Mouse (Mus musculus) CD4-positive helper T cell, adult 2 months (primary cell): Measurements from ENCODE around the gene Vmn1r114.
"Not testable (repeated sequence)": the region's sequence is repeated elsewhere in the genome, so short reads cannot be mapped to it uniquely, and the experiment has no call there.

Source experiments
- DNase-seq: peaks from one replicate; pipeline ENCODE4 v3.0.0-alpha.2; 2012; ENCODE audit warnings: low read depth, missing footprints, low spot score

The Vmn1r114 gene

DNA sequence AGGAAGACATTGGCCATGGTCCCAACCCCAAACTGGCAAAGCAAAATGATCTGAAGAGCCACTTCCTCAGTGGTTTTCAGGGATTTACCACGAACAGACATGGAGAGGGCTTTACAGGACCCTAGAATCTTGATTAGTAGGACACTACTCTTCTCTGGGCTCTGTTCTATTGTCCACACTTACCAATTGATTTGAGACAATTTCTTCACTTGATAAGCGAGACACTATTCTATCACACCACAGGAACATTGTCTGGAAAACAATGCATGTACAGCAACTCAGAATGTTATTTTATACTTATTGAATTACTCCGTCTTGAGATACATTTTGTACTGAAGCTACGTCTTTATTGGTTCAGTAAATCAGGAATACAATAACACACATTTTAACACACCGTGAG is at the start of gene Vmn1r114:
Gene Vmn1r114, minus strand, starts transcription at position 101 of the 400 bp plus-strand sequence.
- not testable (repeated sequence) for DNase-seq

DNA sequence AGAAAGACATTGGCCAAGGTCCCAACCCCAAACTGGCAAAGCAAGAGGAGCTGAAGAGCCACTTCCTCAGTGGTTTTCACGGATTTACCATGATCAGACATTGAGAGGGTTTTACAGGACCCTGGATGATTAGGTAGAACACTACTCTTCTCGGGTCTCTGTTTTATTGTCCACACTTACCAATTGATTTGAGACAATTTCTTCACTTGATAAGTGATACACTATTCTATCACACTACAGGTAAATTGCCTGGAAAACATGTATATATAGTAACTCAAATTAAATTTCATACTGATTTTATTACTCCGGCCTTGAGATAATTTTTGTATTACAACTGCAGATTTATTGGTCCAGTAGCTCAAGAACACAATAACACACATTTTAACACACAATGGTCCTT is 32.9 kb upstream of the Vmn1r114 start, which contains the start of gene Vmn1r115:
Gene Vmn1r115, minus strand, starts transcription at position 101 of the 400 bp plus-strand sequence.
- not testable (repeated sequence) for DNase-seq

DNA sequence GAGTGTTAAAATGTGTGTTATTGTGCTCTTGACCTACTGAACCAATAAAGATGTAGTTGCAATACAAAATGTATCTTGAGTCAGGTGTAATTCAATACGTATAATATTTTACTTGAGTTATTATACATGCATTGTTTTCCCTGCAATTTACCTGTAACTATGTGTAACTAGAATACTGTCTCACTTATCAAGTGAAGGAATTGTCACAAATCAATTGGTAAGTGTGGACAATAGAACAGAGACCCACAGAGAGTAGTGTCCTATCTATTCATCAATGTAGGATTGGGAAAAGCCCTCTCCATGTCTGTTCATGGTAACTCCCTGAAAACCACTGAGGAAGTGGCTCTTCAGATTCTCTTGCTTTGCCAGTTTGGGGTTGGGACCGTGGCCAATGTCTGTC is 25.0 kb downstream of the Vmn1r114 start, which contains the start of gene Vmn1r113:
Gene Vmn1r113, plus strand, starts transcription at position 301 of the 400 bp plus-strand sequence.
- not testable (repeated sequence) for DNase-seq

DNA sequence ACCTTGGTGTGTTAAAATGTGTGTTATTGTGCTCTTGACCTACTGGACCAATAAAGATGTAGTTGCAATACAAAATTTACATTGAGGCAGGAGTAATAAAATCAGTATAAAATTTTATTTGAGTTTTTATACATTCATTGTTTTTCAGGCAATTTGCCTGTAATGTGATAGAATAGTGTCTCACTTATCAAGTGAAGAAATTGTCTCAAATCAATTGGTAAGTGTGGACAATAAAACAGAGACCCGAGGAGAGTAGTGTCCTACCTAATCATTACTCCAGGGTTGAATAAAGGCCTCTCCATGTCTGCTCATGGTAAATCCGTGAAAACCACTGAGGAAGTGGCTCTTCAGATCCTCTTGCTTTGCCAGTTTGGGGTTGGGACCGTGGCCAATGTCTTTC is 41.1 kb downstream of the Vmn1r114 start, which contains the start of gene Vmn1r112:
Gene Vmn1r112, plus strand, starts transcription at position 301 of the 400 bp plus-strand sequence.
- not testable (repeated sequence) for DNase-seq
